Mouse (Mus musculus): ENCODE measurements around the gene Rnf26. TPM values are rescaled to one million over a fixed set of nuclear protein-coding genes. Genes with fewer than 3 reads are reported as not detected.

The Rnf26 gene
- polyA plus RNA-seq, 1 experiment from 2014 or later: 13.3 TPM

Other genes with a start within 250 kb of the Rnf26 start
- 0.38 to 0.87 TPM in 2 of 3 replicates, not detected in the other for gene Thy1, start 70.1 kb downstream of the Rnf26 start, polyA plus RNA-seq (2018)
- 0.59 to 3.4 TPM (median 2.0 TPM) in 3 replicates for gene Usp2, start 46.5 kb downstream of the Rnf26 start, polyA plus RNA-seq (2018)
- not detected in 3 replicates for gene Mfrp, start 11.8 kb downstream of the Rnf26 start, polyA plus RNA-seq (2018)
- not detected in 3 replicates for gene C1qtnf5, start 6.3 kb downstream of the Rnf26 start, polyA plus RNA-seq (2018)
- 0.06 TPM in 1 of 3 replicates, not detected in the others for gene Gm49380, start within 50 bp of the Rnf26 start, polyA plus RNA-seq (2018)
- 0.11 to 0.30 TPM in 2 of 3 replicates, not detected in the other for gene Mcam, start 21.0 kb upstream of the Rnf26 start, polyA plus RNA-seq (2018)
- 37.9 to 51.2 TPM (median 42.7 TPM) in 3 replicates for gene Cbl, start 120.5 kb upstream of the Rnf26 start, polyA plus RNA-seq (2018)
- not detected in 3 replicates for gene Ccdc153, start 127.2 kb upstream of the Rnf26 start, polyA plus RNA-seq (2018)
- gene Pdzd3, start 138.0 kb upstream of the Rnf26 start, polyA plus RNA-seq (2018): not detected in 3 replicates
- gene Nlrx1, start 155.1 kb upstream of the Rnf26 start, polyA plus RNA-seq (2018): 3.3 to 8.7 TPM (median 6.8 TPM) in 3 replicates
- not detected in 3 replicates for gene Abcg4, start 175.1 kb upstream of the Rnf26 start, polyA plus RNA-seq (2018)
- 5.9 to 13.1 TPM (median 6.2 TPM) in 3 replicates for gene Hinfp, start 192.2 kb upstream of the Rnf26 start, polyA plus RNA-seq (2018)
- gene C2cd2l, start 206.8 kb upstream of the Rnf26 start, polyA plus RNA-seq (2018): 17.1 to 41.1 TPM (median 22.0 TPM) in 3 replicates
- gene Dpagt1, start 212.5 kb upstream of the Rnf26 start, polyA plus RNA-seq (2018): 30.6 to 40.7 TPM (median 36.3 TPM) in 3 replicates
- gene H2afx, start 221.2 kb upstream of the Rnf26 start, polyA plus RNA-seq (2018): 7.9 to 22.2 TPM (median 12.3 TPM) in 3 replicates
- gene Hmbs, start 230.7 kb upstream of the Rnf26 start, polyA plus RNA-seq (2018): 22.5 to 38.8 TPM (median 27.1 TPM) in 3 replicates
- gene Vps11, start 248.2 kb upstream of the Rnf26 start, polyA plus RNA-seq (2018): 37.9 to 56.3 TPM (median 40.2 TPM) in 3 replicates

Data from macrophage (primary cell).